Mouse (Mus musculus) adrenal gland, postnatal 36 days (tissue): Measurements from ENCODE around the gene Ank3. TPM values are rescaled to one million over a fixed set of nuclear protein-coding genes. Genes with fewer than 3 reads are reported as not detected.
"Not testable (repeated sequence)": the region's sequence is repeated elsewhere in the genome, so short reads cannot be mapped to it uniquely, and the experiment has no call there.

Source experiments
- DNase-seq, 2 experiments: peaks; one replicate each; pipeline ENCODE4 v3.0.0; 2021; ENCODE audit warnings: mixed read lengths in 1 of 2
- long read RNA-seq, 2 experiments: library from polyadenylated mRNA; stranded (forward); transcript quantifications; one replicate each; pipeline ENCODE4 v2.0.0; 2021; ENCODE audit warnings: borderline sequencing depth in 2 of 2
- total RNA-seq, 2 experiments: library from RNA; stranded (reverse); gene quantifications; 2 replicates each; pipeline ENCODE4 v1.2.3; 2021

The Ank3 gene
- total RNA-seq: 10 to 100 TPM; 10.4 to 13.6 TPM
- long read RNA-seq, experiment 1, partial matches to known transcripts: 3 of 6 reads
- long read RNA-seq, experiment 1, other reads (novel, unspliced or antisense): 2 of 6 reads
- long read RNA-seq, experiment 2: 0 reads

- peak; percentile 28 to 44 for DNase-seq
Observed at GRCm38 (mm10) chr10:69398763-69399590, at the start of gene Ank3. Gene Ank3, plus strand, starts transcription at chr10:69398773.

- peak; percentile 15 to 34 for DNase-seq
Observed at GRCm38 (mm10) chr10:69351071-69351841, 47.3 kb upstream of the Ank3 start.

GRCm38 (mm10) chr10:69351842-69352211 is 46.7 kb upstream of the Ank3 start:
- DNase-seq: no peak

GRCm38 (mm10) chr10:69352212-69353085 is 46.1 kb upstream of the Ank3 start, which contains the start of gene Cdk1:
Gene Cdk1, minus strand, starts transcription at chr10:69352938.
- DNase-seq: peak; percentile 96

GRCm38 (mm10) chr10:69353086-69353479 is 45.5 kb upstream of the Ank3 start:
- DNase-seq: not testable (repeated sequence)

- no peak for DNase-seq
Observed at GRCm38 (mm10) chr10:69359666-69360065, 38.9 kb upstream of the Ank3 start.

GRCm38 (mm10) chr10:69366208-69366607 is 32.4 kb upstream of the Ank3 start:
- peak in 1 of 2 experiments; percentile 24 for DNase-seq

- DNase-seq: no peak
Observed at GRCm38 (mm10) chr10:69366877-69367387, 31.6 kb upstream of the Ank3 start.

- no peak for DNase-seq
Observed at GRCm38 (mm10) chr10:69369321-69369720, 29.3 kb upstream of the Ank3 start.

- DNase-seq: peak; percentile 27 to 65
Observed at GRCm38 (mm10) chr10:69371441-69371840, 27.1 kb upstream of the Ank3 start.

GRCm38 (mm10) chr10:69372061-69372460 is 26.5 kb upstream of the Ank3 start:
- DNase-seq: no peak

- no peak for DNase-seq
Observed at GRCm38 (mm10) chr10:69373796-69374550, 24.6 kb upstream of the Ank3 start.

GRCm38 (mm10) chr10:69375154-69375553 is 23.4 kb upstream of the Ank3 start:
- no peak for DNase-seq

GRCm38 (mm10) chr10:69383186-69383585 is 15.4 kb upstream of the Ank3 start:
- no peak for DNase-seq

- no peak for DNase-seq
Observed at GRCm38 (mm10) chr10:69384640-69385039, 13.9 kb upstream of the Ank3 start.

- no peak for DNase-seq
Observed at GRCm38 (mm10) chr10:69385136-69385535, 13.4 kb upstream of the Ank3 start.

GRCm38 (mm10) chr10:69386767-69387166 is 11.8 kb upstream of the Ank3 start:
- no peak for DNase-seq

- DNase-seq: no peak
Observed at GRCm38 (mm10) chr10:69389511-69389910, 9.1 kb upstream of the Ank3 start.

GRCm38 (mm10) chr10:69398197-69398762 is 293 bp upstream of the Ank3 start:
- no peak for DNase-seq

- DNase-seq: no peak
Observed at GRCm38 (mm10) chr10:69399814-69400385, 1.3 kb downstream of the Ank3 start.
